Mouse (Mus musculus): Measurements from ENCODE around the gene Utp4. TPM values are rescaled to one million over a fixed set of nuclear protein-coding genes. Genes with fewer than 3 reads are reported as not detected.

Gene Utp4
- total and polyA plus RNA-seq, 2 experiments, result 8.0 to 14.9 TPM

GRCm38 (mm10) chr8:106936478-106937051 lies 43.1 kb downstream of the Utp4 start:
- peaks cover 2% of the 10 kb centered on the region for H3K4me1 ChIP-seq (ENCODE audit: control insufficient read depth, insufficient read depth, low read length)
- H3K9ac ChIP-seq (ENCODE audit: low read depth, low read length), result peak overlapping the region; percentile 86
- H3K79me2 ChIP-seq (ENCODE audit: control insufficient read depth, insufficient read depth, low read length), result peaks cover 9% of the 10 kb centered on the region; the same call in 1 of the 2 replicates
- no peaks in the 10 kb centered on the region for H3K36me3 ChIP-seq (ENCODE audit: control insufficient read depth, insufficient read depth, low read length)
- peak overlapping the region; percentile 71 for H3K27ac ChIP-seq (replicated peaks; ENCODE audit: insufficient read depth, low read depth, low read length)
- DNase-seq (ENCODE audit: extremely low read depth, low read depth, low spot score), result peak; percentile 79
- WGBS, result under 1% methylated on average over 26 of the region's 26 CpGs
- no peaks in the 10 kb centered on the region for H3K27me3 ChIP-seq (ENCODE audit: control insufficient read depth, insufficient read depth, low read length)
- no peak for TF ChIP-seq POLR2A (IDR thresholded peaks at IDR 0.05; ENCODE audit: extremely low read depth, insufficient read depth, low read length)
- no peak for TF ChIP-seq CTCF (IDR thresholded peaks at IDR 0.05; ENCODE audit: low read depth, low read length)
- H3K4me3 ChIP-seq (ENCODE audit: insufficient read depth, low read depth, low read length), result peak overlapping the region; percentile 79

GRCm38 (mm10) chr8:106937081-106937800 lies 43.8 kb downstream of the Utp4 start:
- H3K36me3 ChIP-seq (ENCODE audit: control insufficient read depth, insufficient read depth, low read length), result no peaks in the 10 kb centered on the region
- TF ChIP-seq CTCF (IDR thresholded peaks at IDR 0.05; ENCODE audit: low read depth, low read length) (no peak), POLR2A (IDR thresholded peaks at IDR 0.05; ENCODE audit: extremely low read depth, insufficient read depth, low read length) (no peak)
- DNase-seq (ENCODE audit: extremely low read depth, low read depth, low spot score), result no peak
- peak overlapping the region; percentile 79 for H3K4me3 ChIP-seq (ENCODE audit: insufficient read depth, low read depth, low read length)
- H3K9ac ChIP-seq (ENCODE audit: low read depth, low read length), result no peak overlapping the region; the same call in 1 of the 2 replicates
- H3K27ac ChIP-seq (replicated peaks; ENCODE audit: insufficient read depth, low read depth, low read length), result no peak overlapping the region
- no peaks in the 10 kb centered on the region for H3K27me3 ChIP-seq (ENCODE audit: control insufficient read depth, insufficient read depth, low read length)
- H3K79me2 ChIP-seq (ENCODE audit: control insufficient read depth, insufficient read depth, low read length), result peaks cover 9% of the 10 kb centered on the region; the same call in 1 of the 2 replicates
- WGBS, result 57% methylated on average over 14 of the region's 14 CpGs
- peaks cover 2% of the 10 kb centered on the region for H3K4me1 ChIP-seq (ENCODE audit: control insufficient read depth, insufficient read depth, low read length)

GRCm38 (mm10) chr8:106941806-106942205 lies 48.4 kb downstream of the Utp4 start:
- Histone ChIP-seq H3K4me3 (ENCODE audit: insufficient read depth, low read depth, low read length) (no peak overlapping the region), H3K9ac (ENCODE audit: low read depth, low read length) (no peak overlapping the region), H3K36me3 (ENCODE audit: control insufficient read depth, insufficient read depth, low read length) (no peaks in the 10 kb centered on the region), H3K27me3 (ENCODE audit: control insufficient read depth, insufficient read depth, low read length) (no peaks in the 10 kb centered on the region), H3K4me1 (ENCODE audit: control insufficient read depth, insufficient read depth, low read length) (peaks cover 3% of the 10 kb centered on the region), H3K27ac (replicated peaks; ENCODE audit: insufficient read depth, low read depth, low read length) (no peak overlapping the region), H3K79me2 (ENCODE audit: control insufficient read depth, insufficient read depth, low read length) (peaks cover 26% of the 10 kb centered on the region; the same call in 1 of the 2 replicates)
- TF ChIP-seq CTCF (IDR thresholded peaks at IDR 0.05; ENCODE audit: low read depth, low read length), result no peak
- TF ChIP-seq POLR2A (IDR thresholded peaks at IDR 0.05; ENCODE audit: extremely low read depth, insufficient read depth, low read length), result no peak
- peak; percentile 73 for DNase-seq (ENCODE audit: extremely low read depth, low read depth, low spot score)
- WGBS, result 56% methylated on average over 3 of the region's 3 CpGs

GRCm38 (mm10) chr8:106943874-106944418 lies 50.5 kb downstream of the Utp4 start:
- Histone ChIP-seq H3K27ac (replicated peaks; ENCODE audit: insufficient read depth, low read depth, low read length) (no peak overlapping the region), H3K79me2 (ENCODE audit: control insufficient read depth, insufficient read depth, low read length) (peaks cover 19% of the 10 kb centered on the region; the same call in 1 of the 2 replicates), H3K4me3 (ENCODE audit: insufficient read depth, low read depth, low read length) (no peak overlapping the region), H3K4me1 (ENCODE audit: control insufficient read depth, insufficient read depth, low read length) (peaks cover 1% of the 10 kb centered on the region), H3K36me3 (ENCODE audit: control insufficient read depth, insufficient read depth, low read length) (no peaks in the 10 kb centered on the region), H3K9ac (ENCODE audit: low read depth, low read length) (no peak overlapping the region), H3K27me3 (ENCODE audit: control insufficient read depth, insufficient read depth, low read length) (no peaks in the 10 kb centered on the region)
- TF ChIP-seq CTCF (IDR thresholded peaks at IDR 0.05; ENCODE audit: low read depth, low read length) (no peak), POLR2A (IDR thresholded peaks at IDR 0.05; ENCODE audit: extremely low read depth, insufficient read depth, low read length) (no peak)
- no peak for DNase-seq (ENCODE audit: extremely low read depth, low read depth, low spot score)
- WGBS, result 79% methylated on average over 3 of the region's 3 CpGs

- WGBS, result 80% methylated on average over 3 of the region's 3 CpGs
- peaks cover 1% of the 10 kb centered on the region for H3K4me1 ChIP-seq (ENCODE audit: control insufficient read depth, insufficient read depth, low read length)
- TF ChIP-seq CTCF (IDR thresholded peaks at IDR 0.05; ENCODE audit: low read depth, low read length) (no peak), POLR2A (IDR thresholded peaks at IDR 0.05; ENCODE audit: extremely low read depth, insufficient read depth, low read length) (no peak)
- no peak overlapping the region for H3K9ac ChIP-seq (ENCODE audit: low read depth, low read length)
- no peak for DNase-seq (ENCODE audit: extremely low read depth, low read depth, low spot score)
- H3K27me3 ChIP-seq (ENCODE audit: control insufficient read depth, insufficient read depth, low read length), result no peaks in the 10 kb centered on the region
- no peaks in the 10 kb centered on the region for H3K36me3 ChIP-seq (ENCODE audit: control insufficient read depth, insufficient read depth, low read length)
- H3K4me3 ChIP-seq (ENCODE audit: insufficient read depth, low read depth, low read length), result no peak overlapping the region
- no peak overlapping the region for H3K27ac ChIP-seq (replicated peaks; ENCODE audit: insufficient read depth, low read depth, low read length)
- peaks cover 19% of the 10 kb centered on the region; the same call in 1 of the 2 replicates for H3K79me2 ChIP-seq (ENCODE audit: control insufficient read depth, insufficient read depth, low read length)
Measured at GRCm38 (mm10) chr8:106944756-106945155, 51.3 kb downstream of the Utp4 start.

All from liver, adult 2 months (tissue).